Mouse (Mus musculus) kidney, postnatal 36 days (tissue): Measurements from ENCODE around the gene Zfyve27.

ENCODE experiments used
- DNase-seq, 2 experiments: peaks; one replicate each; pipeline ENCODE4 v3.0.0; 2021 to 2022; ENCODE audit warnings: mixed read lengths in 2 of 2

Zfyve27 gene

GRCm38 (mm10) chr19:42163764-42164163 lies at the start of gene Zfyve27:
Gene Zfyve27, plus strand, starts transcription at chr19:42163951.
- DNase-seq, result no peak

- DNase-seq, result no peak
These were observed 47.9 kb upstream of the Zfyve27 start for GRCm38 (mm10) chr19:42115783-42116335.

- DNase-seq, result no peak
These were observed 45.6 kb upstream of the Zfyve27 start for GRCm38 (mm10) chr19:42118142-42118541.

- no peak for DNase-seq
These were observed 45.2 kb upstream of the Zfyve27 start for GRCm38 (mm10) chr19:42118596-42118995.

GRCm38 (mm10) chr19:42120451-42120850 lies 43.3 kb upstream of the Zfyve27 start:
- DNase-seq, result no peak

- no peak for DNase-seq
These were observed 39.1 kb upstream of the Zfyve27 start for GRCm38 (mm10) chr19:42124684-42125083.

GRCm38 (mm10) chr19:42125501-42126218 lies 38.1 kb upstream of the Zfyve27 start:
- no peak for DNase-seq

- DNase-seq, result no peak
These were observed 37.5 kb upstream of the Zfyve27 start for GRCm38 (mm10) chr19:42126219-42126605.

GRCm38 (mm10) chr19:42127024-42127423 lies 36.7 kb upstream of the Zfyve27 start:
- no peak for DNase-seq

GRCm38 (mm10) chr19:42128052-42128740 lies 35.6 kb upstream of the Zfyve27 start:
- DNase-seq, result no peak

- DNase-seq, result peak; percentile 99 to 100
These were observed 34.8 kb upstream of the Zfyve27 start, which contains the start of gene Avpi1 for GRCm38 (mm10) chr19:42128787-42129508. Gene Avpi1, minus strand, starts transcription at chr19:42129059.

- no peak for DNase-seq
These were observed 34.0 kb upstream of the Zfyve27 start for GRCm38 (mm10) chr19:42129509-42130293.

GRCm38 (mm10) chr19:42130294-42130606 lies 33.5 kb upstream of the Zfyve27 start:
- DNase-seq, result no peak

GRCm38 (mm10) chr19:42131101-42131500 lies 32.6 kb upstream of the Zfyve27 start:
- no peak for DNase-seq

- DNase-seq, result no peak
These were observed 28.7 kb upstream of the Zfyve27 start for GRCm38 (mm10) chr19:42135070-42135469.

- no peak for DNase-seq
These were observed 27.6 kb upstream of the Zfyve27 start for GRCm38 (mm10) chr19:42136126-42136525.

- DNase-seq, result no peak
These were observed 26.5 kb upstream of the Zfyve27 start for GRCm38 (mm10) chr19:42137167-42137672.

GRCm38 (mm10) chr19:42138517-42139285 lies 25.1 kb upstream of the Zfyve27 start:
- DNase-seq, result no peak

- DNase-seq, result no peak
These were observed 23.8 kb upstream of the Zfyve27 start for GRCm38 (mm10) chr19:42139724-42140517.

GRCm38 (mm10) chr19:42141998-42142397 lies 21.8 kb upstream of the Zfyve27 start:
- no peak for DNase-seq

- DNase-seq, result no peak
These were observed 21.0 kb upstream of the Zfyve27 start for GRCm38 (mm10) chr19:42142757-42143156.
